Mouse (Mus musculus): ENCODE measurements at regions not wholly inside any gene's neighbourhood (a gene's known extent, or its start where the extent isn't known, plus 50 kb on each side); places are given as distances from the start of the nearest gene placed in this dataset.

DNA sequence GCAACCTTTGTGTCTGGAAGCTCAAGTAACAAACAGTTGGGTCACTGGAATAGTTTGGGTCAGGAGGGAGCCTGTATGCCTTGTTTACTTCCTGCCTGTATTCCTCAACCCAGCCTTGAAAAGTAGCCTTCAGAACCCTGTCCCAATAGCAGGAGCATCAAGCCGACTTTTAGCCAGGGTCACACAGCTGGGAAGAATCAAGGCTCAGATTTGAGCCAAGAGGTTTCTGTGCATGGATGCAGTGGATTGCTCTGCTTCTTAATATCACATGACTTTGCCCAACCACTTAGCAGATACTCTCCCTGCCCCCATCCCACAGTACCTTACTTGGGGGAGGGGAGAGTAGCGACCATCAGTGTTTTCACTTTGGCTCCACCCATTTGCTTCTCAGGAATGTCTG, 210.2 kb upstream of the N4bp1 start:
- peak; percentile 1 for DNase-seq

GRCm38 (mm10) chr8:87094685-87095084, 209.6 kb upstream of the N4bp1 start:
- DNase-seq: peak; percentile 2

GRCm38 (mm10) chr8:87093716-87094115, 208.7 kb upstream of the N4bp1 start:
- no peak for DNase-seq

- DNase-seq: no peak
These were observed 208.0 kb upstream of the N4bp1 start for GRCm38 (mm10) chr8:87093081-87093480.

DNA sequence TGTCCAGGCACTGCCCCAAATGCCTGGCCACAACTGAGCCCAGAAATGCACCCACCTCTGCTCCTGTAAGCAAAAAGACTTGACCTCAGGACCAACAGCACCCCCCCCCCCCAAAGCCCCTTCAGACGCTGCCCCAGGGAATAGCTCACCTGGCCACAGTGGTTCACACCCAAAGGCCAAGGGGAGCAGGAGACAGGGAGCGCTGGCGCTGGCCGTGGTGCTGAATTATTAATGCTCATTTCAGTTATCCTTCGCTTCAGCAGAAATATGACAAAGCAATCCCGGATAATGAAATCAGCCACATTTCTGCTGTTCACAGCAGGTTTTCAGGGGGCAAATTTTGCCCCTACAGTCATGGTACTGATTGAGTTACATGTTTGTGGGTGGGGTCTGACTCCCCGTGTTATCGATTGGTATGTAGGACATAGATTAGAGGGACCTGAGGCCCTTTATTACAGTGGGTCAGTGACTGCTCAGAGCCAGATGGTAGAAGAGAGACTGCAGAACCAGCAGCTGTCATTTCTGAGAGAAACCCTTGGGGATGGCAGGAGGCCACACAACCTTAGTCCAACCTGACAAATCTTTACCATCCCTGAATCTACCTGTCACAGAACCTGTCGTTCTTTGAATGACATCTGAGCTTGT, 202.5 kb upstream of the N4bp1 start:
- DNase-seq: peak; percentile 3

DNA sequence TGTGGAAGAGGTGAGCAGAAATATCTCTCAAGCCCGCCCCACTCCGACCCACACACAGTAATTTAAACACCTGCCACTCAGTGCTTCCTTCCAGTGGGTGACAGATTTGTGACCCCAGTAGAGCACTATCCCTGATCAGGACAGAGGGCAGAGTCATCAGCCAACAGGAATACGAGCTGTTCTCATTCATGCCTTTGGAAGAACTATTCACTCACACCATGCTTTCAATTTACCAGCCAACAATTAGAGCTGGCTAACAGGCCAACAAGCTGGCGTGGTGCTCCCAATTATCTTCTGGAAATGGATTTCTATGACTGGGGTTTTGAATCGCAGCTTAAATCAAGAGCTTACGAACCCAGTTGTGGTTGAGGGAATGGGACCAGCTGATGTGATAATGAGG, 193.2 kb upstream of the N4bp1 start:
- DNase-seq: no peak

- DNase-seq: no peak
These were observed 190.9 kb upstream of the N4bp1 start for GRCm38 (mm10) chr8:87075921-87076320.

DNA sequence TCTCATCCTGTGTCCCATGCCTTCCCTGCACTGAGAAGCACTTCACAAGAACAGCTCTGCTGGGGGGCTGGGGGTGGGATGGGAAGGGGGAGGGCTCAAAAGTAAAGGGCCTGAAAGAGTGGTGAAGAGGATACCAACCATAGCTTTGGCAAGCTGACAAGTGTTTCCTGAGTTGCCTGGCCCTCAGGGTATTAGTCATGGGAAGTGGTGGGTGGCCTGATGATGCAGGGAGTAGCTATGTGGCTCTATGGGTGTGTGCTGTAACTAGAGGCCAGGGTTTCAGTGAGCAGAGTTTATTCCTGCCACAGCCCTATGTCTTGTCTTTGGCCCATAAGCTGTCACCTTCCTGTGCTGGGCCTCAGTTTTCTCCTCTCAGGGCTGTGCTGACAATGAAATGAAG, 186.2 kb upstream of the N4bp1 start:
- DNase-seq: no peak

GRCm38 (mm10) chr8:87067106-87067505, 182.0 kb upstream of the N4bp1 start:
- DNase-seq: no peak

DNA sequence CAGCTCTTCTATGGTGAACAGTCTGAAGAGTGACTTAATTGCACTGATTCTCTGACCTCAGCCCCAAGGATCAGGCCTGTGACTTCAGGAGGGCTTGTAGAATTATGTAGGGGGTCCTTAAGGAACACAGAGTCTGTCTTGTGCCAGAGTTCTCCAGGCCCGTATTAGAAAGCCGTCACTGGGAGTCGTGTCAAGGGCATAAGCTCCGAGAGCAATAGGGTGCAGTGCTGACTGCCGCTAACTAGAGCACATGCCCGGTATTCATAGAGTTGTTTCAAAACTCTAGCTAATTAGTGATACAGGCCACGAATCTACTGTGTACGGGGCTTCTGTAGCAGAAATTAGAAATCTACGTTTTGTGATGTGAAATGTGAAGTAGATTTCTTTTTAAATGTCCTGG, 179.7 kb upstream of the N4bp1 start:
- no peak for DNase-seq

GRCm38 (mm10) chr8:87064250-87064747, 179.2 kb upstream of the N4bp1 start:
- DNase-seq: no peak

- DNase-seq: no peak
These were observed 178.5 kb upstream of the N4bp1 start for GRCm38 (mm10) chr8:87063588-87063987.

- no peak for DNase-seq
These were observed 164.7 kb upstream of the N4bp1 start for GRCm38 (mm10) chr8:87049746-87050145.

GRCm38 (mm10) chr8:87049196-87049595, 164.1 kb upstream of the N4bp1 start:
- DNase-seq: no peak

DNA sequence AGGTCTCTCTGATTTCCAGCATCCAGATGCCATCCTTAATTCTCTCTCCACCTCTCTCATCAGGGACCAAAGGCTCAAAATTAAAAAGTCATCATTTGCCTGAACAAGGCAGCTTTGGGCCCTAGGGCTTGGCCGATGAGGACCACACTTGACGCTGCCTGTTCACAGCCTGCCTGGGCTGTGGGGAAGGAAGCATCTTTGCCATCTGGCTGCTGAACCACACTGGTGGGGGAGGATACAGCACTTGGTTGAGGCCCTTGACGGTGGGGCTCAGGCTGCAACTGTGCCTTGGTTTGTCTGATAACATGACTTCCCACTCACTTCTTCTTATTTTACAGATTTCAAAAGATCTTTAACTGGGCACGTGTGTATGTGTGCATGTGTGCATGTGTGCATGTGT, 161.5 kb upstream of the N4bp1 start:
- DNase-seq: no peak

DNA sequence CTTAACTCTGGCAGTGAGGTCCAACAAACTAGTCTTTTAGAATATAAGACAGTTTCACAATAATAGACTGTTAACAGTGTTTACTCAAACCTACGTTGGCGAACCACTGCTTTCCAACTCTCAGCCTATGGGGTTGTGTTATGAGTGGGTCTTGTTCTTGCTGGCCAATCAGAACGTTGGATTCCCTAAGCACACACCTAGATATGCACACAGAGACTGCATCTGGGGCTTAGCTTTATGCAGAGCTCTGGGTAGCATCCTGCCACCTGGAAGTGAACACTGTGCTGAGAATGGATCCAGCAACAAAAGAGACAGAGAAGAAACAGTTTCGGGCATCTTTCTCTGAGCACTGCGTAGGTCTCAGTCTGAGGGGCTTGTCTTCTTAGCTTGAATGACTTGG, 158.0 kb upstream of the N4bp1 start:
- DNase-seq: no peak

- no peak for DNase-seq
These were observed 152.7 kb upstream of the N4bp1 start for GRCm38 (mm10) chr8:87037620-87038380.

- DNase-seq: no peak
These were observed 150.9 kb upstream of the N4bp1 start for GRCm38 (mm10) chr8:87035996-87036395.

DNA sequence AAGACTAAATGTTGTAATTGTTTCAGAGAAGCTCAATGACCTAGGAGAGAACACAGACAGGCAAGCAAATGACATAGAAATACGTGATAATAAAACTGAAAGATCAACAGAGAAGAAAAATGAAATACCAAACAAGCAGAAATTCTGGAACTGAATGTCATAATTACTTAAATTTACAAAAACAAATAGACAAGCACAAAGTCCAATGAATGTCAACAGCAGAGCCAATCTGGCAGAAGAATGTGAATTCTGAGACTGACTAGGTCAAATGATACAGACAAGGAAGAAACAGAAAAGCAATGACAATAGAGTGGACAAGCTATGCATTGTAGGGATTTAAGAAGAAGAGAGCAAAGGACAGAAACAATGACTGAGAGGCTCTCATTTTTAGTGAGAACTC, 143.1 kb upstream of the N4bp1 start:
- DNase-seq: no peak

DNA sequence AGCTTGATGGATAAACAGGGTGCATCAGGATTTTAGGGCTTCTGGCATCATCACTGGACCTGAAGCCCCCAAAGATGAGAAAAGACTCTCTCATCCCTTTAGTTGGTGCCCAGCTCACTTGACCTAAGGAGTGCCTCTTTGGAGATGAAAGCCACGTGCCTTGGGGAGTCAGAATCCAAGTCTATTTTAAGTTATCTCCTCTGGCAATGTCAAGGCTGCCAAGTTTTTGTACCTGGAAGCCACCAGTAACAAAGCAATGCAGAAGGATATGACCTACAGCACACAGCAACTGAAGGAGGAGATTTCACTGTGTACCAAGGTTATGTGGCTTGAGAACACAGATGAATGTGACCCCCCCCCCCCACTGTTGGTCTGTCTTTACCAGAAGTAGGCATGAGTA, 140.9 kb upstream of the N4bp1 start:
- no peak for DNase-seq

DNA sequence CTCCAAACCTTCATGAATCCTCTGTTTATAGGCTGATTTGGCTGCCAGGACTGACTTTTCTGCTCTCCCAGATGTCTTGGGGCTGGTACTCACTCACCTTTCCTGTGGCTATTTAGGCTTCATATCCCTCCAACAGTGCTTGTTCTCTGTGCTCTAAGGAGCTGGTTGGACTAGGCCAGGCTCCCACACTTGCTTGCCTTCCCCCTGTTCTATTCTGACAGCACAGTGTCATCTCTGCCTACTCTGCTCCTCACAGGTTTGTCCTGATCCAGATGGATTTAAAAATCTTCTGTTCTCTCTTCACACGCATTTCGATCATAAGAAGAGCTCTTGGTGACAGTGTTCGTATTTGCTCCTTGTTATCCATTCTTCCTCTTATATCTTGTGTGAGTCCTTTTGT, 134.7 kb upstream of the N4bp1 start:
- DNase-seq: no peak

GRCm38 (mm10) chr8:86975546-86975945, 90.5 kb upstream of the N4bp1 start:
- DNase-seq: no peak

GRCm38 (mm10) chr8:86971736-86972135, 86.7 kb upstream of the N4bp1 start:
- DNase-seq: no peak

DNA sequence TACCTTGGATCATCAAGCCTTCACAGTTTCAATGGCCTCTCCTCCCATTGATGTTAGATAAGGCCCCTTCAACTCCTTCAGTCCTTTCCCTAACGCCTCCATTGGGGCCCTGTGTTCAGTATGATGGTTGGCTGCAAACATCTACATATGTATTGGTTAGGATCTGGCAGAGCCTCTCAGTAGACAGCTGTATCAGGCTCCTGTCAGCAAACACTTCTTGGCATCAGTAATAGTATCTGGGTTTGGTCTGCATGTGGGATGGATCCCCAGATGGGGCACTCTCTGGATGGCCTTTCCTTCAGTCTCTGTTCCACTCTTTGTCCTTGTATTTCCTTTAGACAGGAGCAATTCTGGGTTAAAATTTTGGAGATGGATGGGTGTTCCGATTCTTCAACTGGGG, 84.0 kb upstream of the N4bp1 start:
- no peak for DNase-seq

DNA sequence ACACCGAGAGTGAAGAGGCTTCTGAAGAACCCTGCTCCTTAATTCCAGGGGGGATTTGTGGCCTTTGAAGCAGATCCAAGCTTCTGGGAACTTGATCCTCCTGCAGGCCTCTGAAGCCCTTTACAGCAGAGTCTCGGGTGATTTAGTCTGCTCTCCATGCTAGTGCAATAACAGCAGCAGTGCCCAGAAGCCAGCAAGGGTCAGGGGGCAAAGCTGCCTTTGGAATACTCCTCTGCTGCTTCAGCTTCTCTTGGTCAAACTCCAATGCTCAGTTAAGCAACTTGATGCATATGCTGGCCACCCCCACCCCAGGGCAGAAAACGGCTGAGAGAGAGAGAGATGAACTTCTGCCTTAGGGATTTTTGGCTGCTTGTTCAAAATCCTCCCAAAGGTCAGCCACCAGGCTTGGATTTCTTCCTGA, 82.8 kb upstream of the N4bp1 start:
- DNase-seq: no peak
